Mouse (Mus musculus): Measurements from ENCODE around the gene Tns2. TPM values are rescaled to one million over a fixed set of nuclear protein-coding genes. Genes with fewer than 3 reads are reported as not detected.

The Tns2 gene
- total RNA-seq, 2 experiments from 2014 or later = 76.9 to 89.5 TPM

GRCm38 (mm10) chr15:102107689-102108573 is 7.7 kb downstream of the Tns2 start:
- no peak for DNase-seq (ENCODE audit: low spot score in 2 of 2)

GRCm38 (mm10) chr15:102108651-102109525 is 8.7 kb downstream of the Tns2 start:
- peak; percentile 69 to 70 for DNase-seq (ENCODE audit: low spot score in 2 of 2)

- DNase-seq (ENCODE audit: low spot score in 2 of 2) = no peak
These were observed 10.1 kb downstream of the Tns2 start for GRCm38 (mm10) chr15:102110271-102110670.

- no peak for DNase-seq (ENCODE audit: low spot score in 2 of 2)
These were observed 10.7 kb downstream of the Tns2 start for GRCm38 (mm10) chr15:102110701-102111494.

- DNase-seq (ENCODE audit: low spot score in 2 of 2) = no peak
These were observed 11.2 kb downstream of the Tns2 start for GRCm38 (mm10) chr15:102111495-102111829.

GRCm38 (mm10) chr15:102112181-102112580 is 12.0 kb downstream of the Tns2 start:
- no peak for DNase-seq (ENCODE audit: low spot score in 2 of 2)

GRCm38 (mm10) chr15:102112827-102113226 is 12.6 kb downstream of the Tns2 start:
- no peak for DNase-seq (ENCODE audit: low spot score in 2 of 2)

GRCm38 (mm10) chr15:102113674-102114073 is 13.5 kb downstream of the Tns2 start:
- no peak for DNase-seq (ENCODE audit: low spot score in 2 of 2)

GRCm38 (mm10) chr15:102114651-102115260 is 14.5 kb downstream of the Tns2 start:
- DNase-seq (ENCODE audit: low spot score in 2 of 2) = no peak

GRCm38 (mm10) chr15:102115731-102116231 is 15.6 kb downstream of the Tns2 start:
- DNase-seq (ENCODE audit: low spot score in 2 of 2) = no peak

GRCm38 (mm10) chr15:102116753-102117415 is 16.7 kb downstream of the Tns2 start:
- no peak for DNase-seq (ENCODE audit: low spot score in 2 of 2)

GRCm38 (mm10) chr15:102117461-102118443 is 17.5 kb downstream of the Tns2 start:
- DNase-seq (ENCODE audit: low spot score in 2 of 2) = peak in 1 of 2 experiments; percentile 2

GRCm38 (mm10) chr15:102118591-102118990 is 18.4 kb downstream of the Tns2 start:
- DNase-seq (ENCODE audit: low spot score in 2 of 2) = no peak

GRCm38 (mm10) chr15:102119121-102119830 is 19.1 kb downstream of the Tns2 start:
- no peak for DNase-seq (ENCODE audit: low spot score in 2 of 2)

- no peak for DNase-seq (ENCODE audit: low spot score in 2 of 2)
These were observed 19.6 kb downstream of the Tns2 start for GRCm38 (mm10) chr15:102119831-102120170.

- no peak for DNase-seq (ENCODE audit: low spot score in 2 of 2)
These were observed 20.3 kb downstream of the Tns2 start for GRCm38 (mm10) chr15:102120530-102120929.

GRCm38 (mm10) chr15:102126303-102126702 is 26.1 kb downstream of the Tns2 start:
- no peak for DNase-seq (ENCODE audit: low spot score in 2 of 2)

- no peak for DNase-seq (ENCODE audit: low spot score in 2 of 2)
These were observed 33.1 kb downstream of the Tns2 start for GRCm38 (mm10) chr15:102133314-102133713.
